Mouse (Mus musculus) urinary bladder, postnatal 10 days (tissue): ENCODE results near the gene Prkacb.
"Not testable (repeated sequence)": the region's sequence is repeated elsewhere in the genome, so short reads cannot be mapped to it uniquely, and the experiment has no call there.

Source experiments
- DNase-seq: peaks from one replicate; pipeline ENCODE4 v3.0.0; 2022; ENCODE audit warnings: low spot score

Prkacb gene

GRCm38 (mm10) chr3:146778451-146778850, 34.3 kb downstream of the Prkacb start:
- no peak for DNase-seq

GRCm38 (mm10) chr3:146776711-146777110, 36.1 kb downstream of the Prkacb start:
- no peak for DNase-seq

GRCm38 (mm10) chr3:146770853-146771252, 41.9 kb downstream of the Prkacb start:
- no peak for DNase-seq

- no peak for DNase-seq
These were observed 42.7 kb downstream of the Prkacb start for GRCm38 (mm10) chr3:146769940-146770659.

GRCm38 (mm10) chr3:146769569-146769939, 43.2 kb downstream of the Prkacb start:
- DNase-seq, result no peak

- DNase-seq, result no peak
These were observed 43.9 kb downstream of the Prkacb start for GRCm38 (mm10) chr3:146768921-146769320.

- DNase-seq, result no peak
These were observed 44.4 kb downstream of the Prkacb start for GRCm38 (mm10) chr3:146768360-146768759.

GRCm38 (mm10) chr3:146766701-146767181, 46.0 kb downstream of the Prkacb start:
- no peak for DNase-seq

GRCm38 (mm10) chr3:146766071-146766605, 46.7 kb downstream of the Prkacb start:
- no peak for DNase-seq

- no peak for DNase-seq
These were observed 47.8 kb downstream of the Prkacb start for GRCm38 (mm10) chr3:146764871-146765529.

- DNase-seq, result not testable (repeated sequence)
These were observed 49.7 kb downstream of the Prkacb start for GRCm38 (mm10) chr3:146763054-146763453.

GRCm38 (mm10) chr3:146761276-146761675, 51.5 kb downstream of the Prkacb start:
- no peak for DNase-seq

- DNase-seq, result no peak
These were observed 54.5 kb downstream of the Prkacb start for GRCm38 (mm10) chr3:146757970-146758960.

- no peak for DNase-seq
These were observed 58.5 kb downstream of the Prkacb start for GRCm38 (mm10) chr3:146754270-146754669.

GRCm38 (mm10) chr3:146741564-146742202, 71.1 kb downstream of the Prkacb start:
- DNase-seq, result no peak

GRCm38 (mm10) chr3:146741158-146741557, 71.6 kb downstream of the Prkacb start:
- DNase-seq, result no peak

- DNase-seq, result not testable (repeated sequence)
These were observed 76.6 kb downstream of the Prkacb start for GRCm38 (mm10) chr3:146736186-146736585.

GRCm38 (mm10) chr3:146735657-146736056, 77.1 kb downstream of the Prkacb start:
- DNase-seq, result no peak

- DNase-seq, result no peak
These were observed 77.7 kb downstream of the Prkacb start for GRCm38 (mm10) chr3:146734907-146735629.

- no peak for DNase-seq
These were observed 81.3 kb downstream of the Prkacb start for GRCm38 (mm10) chr3:146731499-146731898.

- no peak for DNase-seq
These were observed 89.8 kb downstream of the Prkacb start for GRCm38 (mm10) chr3:146723037-146723436.
